ENCODE assay signal across 13 mouse cellular contexts in genomic region chr9:83023724-83024123, GRCm38 (mm10). TPM values are rescaled to one million over a fixed set of nuclear protein-coding genes. Genes with fewer than 3 reads are reported as not detected.
A peak's percentile ranks its signal among the peaks of the same experiment; 100 is the strongest.
DNase-seq lines count a peak whose midpoint lies in the region; ATAC-seq and TF ChIP-seq lines count a peak whose summit lies in the region.
"Had no signal": no experiment of that assay in that cellular context is flagged by ENCODE, and none has a peak within 500 bp of the region (broad histone marks: within the 10 kb centered on the region; RNA-seq: fewer than 3 reads in every experiment).

No protein-coding gene starts in this region.

- peak overlapping the region; percentile 43 for H3K4me2 ChIP-seq in heart, embryonic 12.5 days
- H3K4me2 ChIP-seq in lung, embryonic 14.5 days = no peak overlapping the region
- H3K4me2 ChIP-seq in liver, embryonic 12.5 days = no peak overlapping the region
- H3K4me2 ChIP-seq in midbrain, embryonic 15.5 days = no peak overlapping the region
- H3K4me2 ChIP-seq: hindbrain, embryonic 14.5 days; limb, embryonic 12.5 days had no signal

- H3K9ac ChIP-seq in heart, embryonic 12.5 days = no peak overlapping the region
- no peak overlapping the region for H3K9ac ChIP-seq in lung, embryonic 14.5 days
- no peak overlapping the region for H3K9ac ChIP-seq in liver, embryonic 12.5 days
- no peak overlapping the region for H3K9ac ChIP-seq in midbrain, embryonic 15.5 days
- H3K9ac ChIP-seq: hindbrain, embryonic 14.5 days; limb, embryonic 12.5 days had no signal

- no peak overlapping the region for H3K4me3 ChIP-seq in heart, embryonic 12.5 days
- H3K4me3 ChIP-seq in lung, embryonic 14.5 days (ENCODE audit: low read depth, low read length) = no peak overlapping the region
- no peak overlapping the region for H3K4me3 ChIP-seq in liver, embryonic 12.5 days
- H3K4me3 ChIP-seq in midbrain, embryonic 15.5 days = no peak overlapping the region
- H3K4me3 ChIP-seq: limb, embryonic 12.5 days; myocyte had no signal

- WGBS in heart, embryonic 12.5 days = 47% methylated on average over 6 of the region's 6 CpGs
- WGBS in lung, embryonic 14.5 days = 37% methylated on average over 6 of the region's 6 CpGs
- WGBS in liver, embryonic 12.5 days (ENCODE audit: insufficient replicate concordance) = 58% methylated on average over 6 of the region's 6 CpGs
- WGBS in midbrain, embryonic 15.5 days = 79% methylated on average over 6 of the region's 6 CpGs

- peak overlapping the region; percentile 74; the same call in 1 of the 2 replicates for H3K27ac ChIP-seq in heart, embryonic 12.5 days (ENCODE audit: poor library complexity, severe bottlenecking)
- H3K27ac ChIP-seq in lung, embryonic 14.5 days (ENCODE audit: low read depth) = peak overlapping the region; percentile 36; the same call in 1 of the 2 replicates
- no peak overlapping the region for H3K27ac ChIP-seq in liver, embryonic 12.5 days
- no peak overlapping the region for H3K27ac ChIP-seq in midbrain, embryonic 15.5 days
- H3K27ac ChIP-seq: hindbrain, embryonic 14.5 days; limb, embryonic 12.5 days had no signal

- peak; percentile 38 for DNase-seq in gastrocnemius, adult 18-20 months (ENCODE audit: low spot score)
- DNase-seq in gastrocnemius, postnatal 14 days = no peak
- DNase-seq in CD4-positive helper T cell, adult 2 months (ENCODE audit: low read depth, low spot score) = peak; percentile 29
- DNase-seq in lung, embryonic 14.5 days = peak; percentile 37
- DNase-seq in cerebellum, postnatal 10 days = no peak
- DNase-seq: adrenal gland, adult 2 months; thymus, postnatal 14 days had no signal

- no peak for ATAC-seq in heart, embryonic 12.5 days (ENCODE audit: insufficient number of reproducible peaks, low FRiP score)
- peak; percentile 35; the same call in 1 of the 2 replicates for ATAC-seq in lung, embryonic 14.5 days (ENCODE audit: insufficient read depth)
- ATAC-seq in liver, embryonic 12.5 days = no peak
- no peak for ATAC-seq in midbrain, embryonic 15.5 days (replicated peaks)

- no peaks in the 10 kb centered on the region for H3K36me3 ChIP-seq in heart, embryonic 12.5 days
- H3K36me3 ChIP-seq in lung, embryonic 14.5 days (ENCODE audit: insufficient read depth) = no peaks in the 10 kb centered on the region
- H3K36me3 ChIP-seq in liver, embryonic 12.5 days = no peaks in the 10 kb centered on the region
- H3K36me3 ChIP-seq in midbrain, embryonic 15.5 days (replicated peaks) = no peaks in the 10 kb centered on the region
- H3K36me3 ChIP-seq: limb, embryonic 12.5 days had no signal

- H3K4me1 ChIP-seq in heart, embryonic 12.5 days (replicated peaks) = 0 out of 2 replicates have a peak, but pooled peaks cover 2% of the 10 kb centered on the region
- no peaks in the 10 kb centered on the region for H3K4me1 ChIP-seq in lung, embryonic 14.5 days (ENCODE audit: insufficient read depth)
- no peaks in the 10 kb centered on the region for H3K4me1 ChIP-seq in liver, embryonic 12.5 days
- H3K4me1 ChIP-seq in midbrain, embryonic 15.5 days = no peaks in the 10 kb centered on the region
- H3K4me1 ChIP-seq: limb, embryonic 12.5 days had no signal

- TF ChIP-seq CTCF in lung, embryonic 14.5 days (IDR thresholded peaks at IDR 0.05; ENCODE audit: low read depth) = no peak

- intact Hi-C loops in gastrocnemius, postnatal 14 days (cut with DNase I; ENCODE audit: low total_unique reads) = no loop called here

- H3K27me3 ChIP-seq in heart, embryonic 12.5 days (replicated peaks) = no peaks in the 10 kb centered on the region
- H3K27me3 ChIP-seq in lung, embryonic 14.5 days (ENCODE audit: insufficient read depth, low read length) = no peaks in the 10 kb centered on the region
- H3K27me3 ChIP-seq in liver, embryonic 12.5 days (replicated peaks) = no peaks in the 10 kb centered on the region
- no peaks in the 10 kb centered on the region for H3K27me3 ChIP-seq in midbrain, embryonic 15.5 days (replicated peaks)
- H3K27me3 ChIP-seq: limb, embryonic 12.5 days had no signal

- no peaks in the 10 kb centered on the region for H3K9me3 ChIP-seq in heart, embryonic 12.5 days (replicated peaks)
- H3K9me3 ChIP-seq in lung, embryonic 14.5 days (ENCODE audit: low read depth, low read length) = no peaks in the 10 kb centered on the region
- H3K9me3 ChIP-seq in liver, embryonic 12.5 days (replicated peaks) = no peaks in the 10 kb centered on the region
- no peaks in the 10 kb centered on the region for H3K9me3 ChIP-seq in midbrain, embryonic 15.5 days
- H3K9me3 ChIP-seq: limb, embryonic 12.5 days had no signal

RNA-seq across cellular contexts. Expression of gene Phip, which starts 48.4 kb away (rescaled TPM):
- 10 to 100 TPM; 21.4 to 25.7 TPM for total RNA-seq in gastrocnemius, adult 18-20 months (2021)
- 10 to 100 TPM; 23.3 to 23.7 TPM for total RNA-seq in gastrocnemius, postnatal 14 days (2021)
- polyA plus RNA-seq in heart, embryonic 12.5 days (2016; fragmentation: Nextera tagmentation; extraction: Ambion mirVana) = 58.4 and 60.8 TPM in 2 replicates
- polyA plus RNA-seq in lung, embryonic 14.5 days (2014; fragmentation: Nextera tagmentation; extraction: Ambion mirVana) = 85.4 and 89.4 TPM in 2 replicates
- 34.7 and 34.9 TPM in 2 replicates for polyA plus RNA-seq in liver, embryonic 12.5 days (2016; fragmentation: Nextera tagmentation; extraction: Ambion mirVana)
- polyA plus RNA-seq in midbrain, embryonic 15.5 days (2015; fragmentation: Nextera tagmentation; extraction: Ambion mirVana) = 103 and 108 TPM in 2 replicates

Comparison
In these comparisons a context has a peak if more than half of its experiments do, and no peak if none do; other contexts are left out.
1. DNase-seq: peak in gastrocnemius, adult 18-20 months (single experiment), CD4-positive helper T cell, adult 2 months (single experiment) and lung, embryonic 14.5 days (single experiment); none in gastrocnemius, postnatal 14 days (single experiment) and cerebellum, postnatal 10 days (0 of 2).
2. H3K27ac ChIP-seq: peak in heart, embryonic 12.5 days (single experiment) and lung, embryonic 14.5 days (single experiment); none in liver, embryonic 12.5 days (single experiment) and midbrain, embryonic 15.5 days (single experiment).